Mouse (Mus musculus) hindbrain, embryonic 14.5 days (tissue): ENCODE results near the gene Mcl1. TPM values are rescaled to one million over a fixed set of nuclear protein-coding genes. Genes with fewer than 3 reads are reported as not detected.

ENCODE experiments used
- ATAC-seq: fragments of 200-750 bp; cut with Nextera tagmentation; 2 replicates; pipeline ENCODE4 v1.8.0; 2017; ENCODE audit warnings: moderate number of reproducible peaks, mild to moderate bottlenecking, moderate TSS enrichment, moderate library complexity; ENCODE audit not compliant: low FRiP score
- DNase-seq: peaks from one replicate; pipeline ENCODE4 v3.0.0-alpha.2; 2015; ENCODE audit warnings: low spot score
- H3K27ac ChIP-seq: fragments of 300-500 bp; sonication (generic); 2 replicates; pipeline ENCODE4 v1.5.1; 2014; ENCODE audit warnings: mild to moderate bottlenecking, moderate library complexity
- H3K27me3 ChIP-seq: fragments of 300-500 bp; sonication (generic); 2 replicates; pipeline ENCODE4 v1.6.1; 2014; ENCODE audit warnings: mild to moderate bottlenecking, low read length, mixed read lengths; ENCODE audit not compliant: control insufficient read depth, insufficient read depth
- H3K36me3 ChIP-seq: fragments of 300-500 bp; sonication (generic); replicated peaks from 2 replicates; pipeline ENCODE4 v1.6.1; 2014; ENCODE audit not compliant: control insufficient read depth, insufficient read depth
- H3K4me1 ChIP-seq: fragments of 300-500 bp; sonication (generic); replicated peaks from 2 replicates; pipeline ENCODE4 v1.6.1; 2014; ENCODE audit warnings: antibody characterized with exemption, low read length, mixed read lengths; ENCODE audit not compliant: control insufficient read depth, insufficient read depth
- H3K4me2 ChIP-seq: fragments of 300-500 bp; sonication (generic); replicated peaks from 2 replicates; pipeline ENCODE4 v1.6.1; 2014; ENCODE audit warnings: mild to moderate bottlenecking, moderate library complexity
- H3K4me3 ChIP-seq: fragments of 300-500 bp; sonication (generic); replicated peaks from 2 replicates; pipeline ENCODE4 v1.5.1; 2014; ENCODE audit warnings: mild to moderate bottlenecking, low read length
- H3K9ac ChIP-seq: fragments of 300-500 bp; sonication (generic); 2 replicates; pipeline ENCODE4 v1.6.1; 2014
- H3K9me3 ChIP-seq: fragments of 300-500 bp; sonication (generic); 2 replicates; pipeline ENCODE4 v1.6.1; 2016; ENCODE audit warnings: low read length; ENCODE audit not compliant: control insufficient read depth
- WGBS: fragments of 180-500 bp; shearing (Covaris S2); extraction: QIAGEN DNeasy Blood & Tissue Kit; methylation state at CpG from one replicate; pipeline ENCODE4 v1.1.7; 2014; 5-methylcytosine and 5-hydroxymethylcytosine counted together
- polyA plus RNA-seq: library from polyadenylated mRNA; unstranded; fragments of >200 nt; fragmentation: Nextera tagmentation; extraction: Ambion mirVana; gene quantifications from 2 replicates; pipeline ENCODE4 v1.2.1, GENCODE M21; 2014

Gene Mcl1
- polyA plus RNA-seq, 1 experiment from 2014 or later, result 60.3 TPM

GRCm38 (mm10) chr3:95676745-95677419 lies 18.3 kb downstream of the Mcl1 start:
- ATAC-seq, result no peak
- Histone ChIP-seq H3K9ac (no peak overlapping the region), H3K36me3 (no peaks in the 10 kb centered on the region; the same call in 1 of the 2 replicates), H3K27ac (no peak overlapping the region), H3K27me3 (no peaks in the 10 kb centered on the region), H3K4me3 (no peak overlapping the region), H3K9me3 (no peaks in the 10 kb centered on the region), H3K4me2 (no peak overlapping the region), H3K4me1 (no peaks in the 10 kb centered on the region)
- 59% methylated on average over 15 of the region's 15 CpGs for WGBS
- peak; percentile 49 for DNase-seq

GRCm38 (mm10) chr3:95677420-95678090 lies 19.0 kb downstream of the Mcl1 start:
- Histone ChIP-seq H3K4me3 (no peak overlapping the region), H3K9ac (no peak overlapping the region), H3K27me3 (no peaks in the 10 kb centered on the region), H3K9me3 (no peaks in the 10 kb centered on the region), H3K4me1 (no peaks in the 10 kb centered on the region), H3K4me2 (no peak overlapping the region), H3K27ac (no peak overlapping the region), H3K36me3 (no peaks in the 10 kb centered on the region; the same call in 1 of the 2 replicates)
- DNase-seq, result no peak
- no peak for ATAC-seq
- 86% methylated on average over 19 of the region's 19 CpGs for WGBS

GRCm38 (mm10) chr3:95679551-95679950 lies 21.0 kb downstream of the Mcl1 start:
- Histone ChIP-seq H3K4me3 (no peak overlapping the region), H3K27ac (no peak overlapping the region), H3K36me3 (no peaks in the 10 kb centered on the region), H3K9me3 (no peaks in the 10 kb centered on the region), H3K9ac (no peak overlapping the region), H3K27me3 (no peaks in the 10 kb centered on the region), H3K4me2 (no peak overlapping the region), H3K4me1 (no peaks in the 10 kb centered on the region)
- WGBS, result 97% methylated on average over 8 of the region's 8 CpGs
- no peak for ATAC-seq
- no peak for DNase-seq

GRCm38 (mm10) chr3:95680673-95681072 lies 22.1 kb downstream of the Mcl1 start:
- no peak overlapping the region for H3K4me3 ChIP-seq
- DNase-seq, result no peak
- H3K36me3 ChIP-seq, result no peaks in the 10 kb centered on the region
- no peaks in the 10 kb centered on the region for H3K9me3 ChIP-seq
- H3K4me1 ChIP-seq, result no peaks in the 10 kb centered on the region
- no peak overlapping the region for H3K4me2 ChIP-seq
- no peak for ATAC-seq
- no peak overlapping the region for H3K9ac ChIP-seq
- 84% methylated on average over 6 of the region's 6 CpGs for WGBS
- H3K27ac ChIP-seq, result no peak overlapping the region
- no peaks in the 10 kb centered on the region for H3K27me3 ChIP-seq

GRCm38 (mm10) chr3:95681365-95681764 lies 22.8 kb downstream of the Mcl1 start:
- Histone ChIP-seq H3K4me3 (no peak overlapping the region), H3K4me1 (no peaks in the 10 kb centered on the region), H3K9me3 (no peaks in the 10 kb centered on the region), H3K9ac (no peak overlapping the region), H3K36me3 (no peaks in the 10 kb centered on the region), H3K4me2 (no peak overlapping the region; the same call in 1 of the 2 replicates), H3K27me3 (no peaks in the 10 kb centered on the region), H3K27ac (no peak overlapping the region)
- DNase-seq (no peak), ATAC-seq (no peak)
- WGBS, result 57% methylated on average over 11 of the region's 11 CpGs

GRCm38 (mm10) chr3:95682878-95683277 lies 24.3 kb downstream of the Mcl1 start:
- Histone ChIP-seq H3K36me3 (no peaks in the 10 kb centered on the region), H3K27ac (no peak overlapping the region), H3K4me2 (no peak overlapping the region), H3K9me3 (no peaks in the 10 kb centered on the region), H3K9ac (no peak overlapping the region), H3K4me3 (no peak overlapping the region), H3K4me1 (peaks cover 11% of the 10 kb centered on the region), H3K27me3 (no peaks in the 10 kb centered on the region)
- DNase-seq (no peak), ATAC-seq (no peak)
- WGBS, result 80% methylated on average over 5 of the region's 5 CpGs

- Histone ChIP-seq H3K4me1 (peaks cover 13% of the 10 kb centered on the region), H3K9me3 (no peaks in the 10 kb centered on the region), H3K27me3 (no peaks in the 10 kb centered on the region), H3K9ac (no peak overlapping the region), H3K4me3 (no peak overlapping the region), H3K27ac (no peak overlapping the region), H3K4me2 (no peak overlapping the region), H3K36me3 (no peaks in the 10 kb centered on the region)
- 77% methylated on average over 6 of the region's 8 CpGs for WGBS
- DNase-seq, result no peak
- ATAC-seq, result no peak
Measured at GRCm38 (mm10) chr3:95684846-95685245, 26.3 kb downstream of the Mcl1 start.

- ATAC-seq (no peak), DNase-seq (no peak)
- Histone ChIP-seq H3K4me2 (no peak overlapping the region), H3K4me3 (no peak overlapping the region), H3K27ac (no peak overlapping the region), H3K36me3 (no peaks in the 10 kb centered on the region), H3K4me1 (peaks cover 13% of the 10 kb centered on the region), H3K27me3 (no peaks in the 10 kb centered on the region), H3K9ac (no peak overlapping the region), H3K9me3 (no peaks in the 10 kb centered on the region)
- 91% methylated on average over 4 of the region's 4 CpGs for WGBS
Measured at GRCm38 (mm10) chr3:95685301-95685700, 26.7 kb downstream of the Mcl1 start.

- Histone ChIP-seq H3K4me2 (no peak overlapping the region), H3K4me1 (peaks cover 13% of the 10 kb centered on the region), H3K27me3 (no peaks in the 10 kb centered on the region), H3K9me3 (no peaks in the 10 kb centered on the region), H3K9ac (no peak overlapping the region), H3K36me3 (no peaks in the 10 kb centered on the region), H3K27ac (no peak overlapping the region), H3K4me3 (no peak overlapping the region)
- ATAC-seq (no peak), DNase-seq (no peak)
- WGBS, result 76% methylated on average over 2 of the region's 2 CpGs
Measured at GRCm38 (mm10) chr3:95685701-95686100, 27.1 kb downstream of the Mcl1 start.
